Comparison of ENCODE assay signal across 25 mouse cellular contexts in genomic region chr7:136151301-136151930, GRCm38 (mm10).
DNase-seq lines count a peak whose midpoint lies in the region; ATAC-seq lines count a peak whose summit lies in the region.
"Had no signal": no experiment of that assay in that cellular context is flagged by ENCODE, and none has a peak within 500 bp of the region (broad histone marks: within the 10 kb centered on the region; RNA-seq: fewer than 3 reads in every experiment).

No protein-coding gene starts in this region.

- no peaks in the 10 kb centered on the region for H3K9me3 ChIP-seq in embryonic facial prominence, embryonic 11.5 days (replicated peaks; ENCODE audit: control insufficient read depth, low read length)
- no peaks in the 10 kb centered on the region for H3K9me3 ChIP-seq in limb, embryonic 13.5 days
- H3K9me3 ChIP-seq: embryonic facial prominence, embryonic 15.5 days; kidney, embryonic 15.5 days; midbrain, embryonic 13.5 days; neural tube, embryonic 12.5 days had no signal

- H3K4me1 ChIP-seq in embryonic facial prominence, embryonic 11.5 days (ENCODE audit: control insufficient read depth, insufficient read depth, low read length): no peaks in the 10 kb centered on the region
- peaks cover 27% of the 10 kb centered on the region for H3K4me1 ChIP-seq in limb, embryonic 13.5 days
- H3K4me1 ChIP-seq: embryonic facial prominence, embryonic 15.5 days had no signal

- no peak overlapping the region for H3K4me3 ChIP-seq in embryonic facial prominence, embryonic 11.5 days (ENCODE audit: low read depth, low read length)
- no peak overlapping the region for H3K4me3 ChIP-seq in limb, embryonic 13.5 days
- H3K4me3 ChIP-seq: embryonic facial prominence, embryonic 15.5 days; kidney, embryonic 15.5 days; midbrain, embryonic 13.5 days; neural tube, embryonic 12.5 days had no signal

- H3K9ac ChIP-seq in embryonic facial prominence, embryonic 11.5 days (replicated peaks; ENCODE audit: low read length): no peak overlapping the region
- no peak overlapping the region for H3K9ac ChIP-seq in limb, embryonic 13.5 days
- H3K9ac ChIP-seq: embryonic facial prominence, embryonic 15.5 days; forebrain, postnatal 0 days; kidney, embryonic 15.5 days; liver, postnatal 0 days; midbrain, embryonic 13.5 days; neural tube, embryonic 12.5 days had no signal

- H3K36me3 ChIP-seq in embryonic facial prominence, embryonic 11.5 days (replicated peaks; ENCODE audit: control insufficient read depth, insufficient read depth, low read depth, low read length): no peaks in the 10 kb centered on the region
- H3K36me3 ChIP-seq in limb, embryonic 13.5 days: no peaks in the 10 kb centered on the region
- H3K36me3 ChIP-seq: embryonic facial prominence, embryonic 15.5 days; kidney, embryonic 15.5 days; midbrain, embryonic 13.5 days; neural tube, embryonic 12.5 days had no signal

- no peak overlapping the region for H3K27ac ChIP-seq in embryonic facial prominence, embryonic 11.5 days (replicated peaks; ENCODE audit: low read depth, low read length)
- H3K27ac ChIP-seq in limb, embryonic 13.5 days: peak overlapping the region; percentile 28; the same call in 1 of the 2 replicates
- H3K27ac ChIP-seq: embryonic facial prominence, embryonic 15.5 days; hindbrain, postnatal 0 days; kidney, embryonic 15.5 days; macrophage; midbrain, embryonic 13.5 days; neural tube, embryonic 12.5 days had no signal

- no peak overlapping the region for H3K4me2 ChIP-seq in embryonic facial prominence, embryonic 11.5 days (ENCODE audit: low read depth, low read length)
- H3K4me2 ChIP-seq in limb, embryonic 13.5 days (replicated peaks): no peak overlapping the region
- H3K4me2 ChIP-seq: embryonic facial prominence, embryonic 15.5 days; kidney, embryonic 15.5 days; liver, embryonic 11.5 days; midbrain, embryonic 13.5 days; neural tube, embryonic 12.5 days had no signal

- DNase-seq in Muller cell, postnatal 12 days (ENCODE audit: inconsistent ontology term): peak; percentile 11
- peak; percentile 33 for DNase-seq in embryo, embryonic 10 days (ENCODE audit: low spot score)
- DNase-seq in embryonic facial prominence, embryonic 11.5 days (ENCODE audit: low spot score): peak; percentile 23
- no peak for DNase-seq in thymus, postnatal 25 days
- no peak for DNase-seq in kidney, adult 8-10 months
- DNase-seq: adrenal gland, postnatal 10 days; cerebellum, adult 2 months; cerebellum, postnatal 36 days; forebrain, postnatal 0 days; layer of hippocampus, adult 9-11 months; liver, postnatal 0 days; right cerebral cortex, postnatal 4 days; thymus, postnatal 4 days had no signal

- no peak for ATAC-seq in embryonic facial prominence, embryonic 11.5 days (replicated peaks; ENCODE audit: insufficient number of reproducible peaks, low FRiP score, low TSS enrichment, low read depth)
- ATAC-seq in limb, embryonic 13.5 days (ENCODE audit: low FRiP score, low read depth): no peak
- ATAC-seq in erythroblast, adult 5-6 weeks (replicated peaks; ENCODE audit: low FRiP score, poor library complexity, severe bottlenecking): no peak
- ATAC-seq: activated CD4-positive, CD25-positive, alpha-beta regulatory T cell, adult 4 months; forebrain, postnatal 0 days; hindbrain, postnatal 0 days; intestine, postnatal 0 days; liver, postnatal 0 days; lung, postnatal 0 days; midbrain, embryonic 13.5 days had no signal

- 32% methylated on average over 4 of the region's 4 CpGs for WGBS in embryonic facial prominence, embryonic 11.5 days
- WGBS in limb, embryonic 13.5 days: 34% methylated on average over 4 of the region's 4 CpGs

- no peaks in the 10 kb centered on the region for H3K27me3 ChIP-seq in embryonic facial prominence, embryonic 11.5 days (ENCODE audit: control insufficient read depth, insufficient read depth, low read length)
- peaks cover 19% of the 10 kb centered on the region for H3K27me3 ChIP-seq in limb, embryonic 13.5 days
- H3K27me3 ChIP-seq: embryonic facial prominence, embryonic 15.5 days; midbrain, embryonic 13.5 days; neural tube, embryonic 12.5 days had no signal

Comparison
In these comparisons a context has a peak if more than half of its experiments do, and no peak if none do; other contexts are left out.
1. DNase-seq: peak in Muller cell, postnatal 12 days (single experiment), embryo, embryonic 10 days (single experiment) and embryonic facial prominence, embryonic 11.5 days (single experiment); none in thymus, postnatal 25 days (single experiment) and kidney, adult 8-10 months (0 of 2).